Comparison of ENCODE assay signal across 13 mouse cellular contexts in genomic region chr17:28988996-28989395, GRCm38 (mm10). TPM values are rescaled to one million over a fixed set of nuclear protein-coding genes. Genes with fewer than 3 reads are reported as not detected.
"Had no signal": no experiment of that assay in that cellular context is flagged by ENCODE, and none has a peak within 500 bp of the region (broad histone marks: within the 10 kb centered on the region; RNA-seq: fewer than 3 reads in every experiment).

No protein-coding gene starts in this region.

- DNase-seq: retina, postnatal 1 day; right cerebral cortex, adult 18-20 months; right cerebral cortex, postnatal 14 days; right cerebral cortex, postnatal 25 days; right cerebral cortex, postnatal 4 days; spleen, adult 18-20 months; thymus, adult 18-20 months; thymus, adult 2 months; thymus, postnatal 14 days; thymus, postnatal 25 days; thymus, postnatal 36 days; thymus, postnatal 4 days had no signal

RNA-seq across cellular contexts. Expression of gene Pxt1, which starts 45.4 kb away (rescaled TPM):
- total RNA-seq: neutrophil, adult 5-6 weeks had no signal
